Mouse (Mus musculus): Measurements from ENCODE around the gene Rpp14.

DNA sequence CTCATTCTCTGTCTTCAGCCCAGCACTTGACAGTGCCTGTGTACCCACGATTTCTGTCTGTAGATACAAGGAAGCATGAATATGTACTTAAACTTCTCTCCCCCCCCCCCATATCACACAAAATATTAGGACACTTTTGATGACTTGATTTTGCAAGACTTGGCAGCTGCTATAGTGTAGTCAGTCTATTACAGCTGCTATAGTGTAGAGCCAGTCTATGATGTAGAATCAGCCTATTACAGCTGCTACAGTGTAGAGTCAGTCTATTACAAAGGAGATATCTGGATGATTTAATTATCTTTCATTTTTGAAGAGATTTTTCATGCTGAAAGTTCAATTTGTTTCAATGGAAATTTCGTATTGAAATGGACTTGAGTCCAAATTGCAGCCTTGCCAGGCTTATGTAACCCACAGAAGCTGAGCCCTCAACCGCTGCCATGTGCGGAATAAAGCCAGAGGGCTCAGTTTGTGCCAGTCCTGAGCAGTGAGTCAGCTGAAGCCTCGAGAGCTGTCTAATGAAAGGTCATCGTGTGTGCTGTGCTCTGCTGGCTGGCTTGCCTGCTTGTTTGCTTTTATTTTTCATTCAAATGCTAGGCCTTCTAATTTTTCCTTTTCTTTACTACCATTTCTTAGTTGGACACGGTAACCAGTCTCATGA, 41.2 kb upstream of the Rpp14 start:
- TF ChIP-seq CTCF (IDR thresholded peaks at IDR 0.05; ENCODE audit: control insufficient read depth, insufficient read depth, insufficient read length) (no peak), USF1 (IDR thresholded peaks at IDR 0.05; ENCODE audit: low read depth) (no peak), CEBPB (IDR thresholded peaks at IDR 0.05; ENCODE audit: low read depth) (no peak), MAX (IDR thresholded peaks at IDR 0.05) (no peak), FOSL1 (IDR thresholded peaks at IDR 0.05; ENCODE audit: insufficient read depth, low read length, poor library complexity, severe bottlenecking) (no peak), MYOG (IDR thresholded peaks at IDR 0.05; ENCODE audit: control insufficient read depth, extremely low read depth, insufficient read length) (no peak), MYOD1 (IDR thresholded peaks at IDR 0.05; ENCODE audit: control insufficient read depth, insufficient read length, low read depth) (no peak)

Data from C2C12 (cell line).